Mouse (Mus musculus): ENCODE data around the gene Plac1. TPM values are rescaled to one million over a fixed set of nuclear protein-coding genes. Genes with fewer than 3 reads are reported as not detected.

Gene Plac1
- total and polyA plus RNA-seq, 2 experiments from 2014 or later, result not detected

DNA sequence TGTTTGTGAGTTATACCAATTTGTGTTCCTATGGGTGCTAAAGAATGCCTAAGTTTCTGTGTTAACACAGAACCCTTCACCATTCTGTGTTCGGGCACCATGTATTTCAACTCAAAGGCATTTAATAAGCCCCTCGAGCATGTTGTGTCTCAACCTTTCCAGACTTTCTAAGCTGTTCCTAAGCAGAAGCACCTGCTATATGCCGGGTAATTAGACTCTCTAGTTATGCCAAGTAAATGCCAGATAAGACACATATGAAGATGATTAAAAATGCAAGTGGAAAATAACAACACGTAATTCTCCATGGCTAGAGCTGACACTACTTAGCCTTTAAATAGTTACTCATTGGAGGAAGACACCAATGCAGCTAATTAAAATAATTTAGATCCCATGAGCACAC is 142.1 kb downstream of the Plac1 start:
- Histone ChIP-seq H3K9ac (no peak overlapping the region), H3K4me2 (ENCODE audit: low read depth) (no peak overlapping the region), H3K27ac (ENCODE audit: low read depth, low read length) (no peak overlapping the region), H3K36me3 (ENCODE audit: insufficient read depth) (no peaks in the 10 kb centered on the region), H3K9me3 (ENCODE audit: low read length) (no peaks in the 10 kb centered on the region), H3K27me3 (ENCODE audit: insufficient read depth, low read length) (no peaks in the 10 kb centered on the region), H3K4me1 (ENCODE audit: insufficient read depth) (no peaks in the 10 kb centered on the region), H3K4me3 (ENCODE audit: low read depth, low read length) (no peak overlapping the region)
- WGBS, result 43% methylated on average over 4 of the region's 4 CpGs
- no peak for TF ChIP-seq CTCF (IDR thresholded peaks at IDR 0.05; ENCODE audit: low read depth)
- no peak for DNase-seq
- no peak for ATAC-seq

GRCm38 (mm10) chrX:53093381-53093780 is 146.5 kb downstream of the Plac1 start:
- H3K27me3 ChIP-seq (ENCODE audit: insufficient read depth, low read length), result no peaks in the 10 kb centered on the region
- no peak overlapping the region for H3K9ac ChIP-seq
- no peaks in the 10 kb centered on the region for H3K36me3 ChIP-seq (ENCODE audit: insufficient read depth)
- H3K9me3 ChIP-seq (ENCODE audit: low read length), result no peaks in the 10 kb centered on the region
- H3K4me1 ChIP-seq (ENCODE audit: insufficient read depth), result no peaks in the 10 kb centered on the region
- no peak overlapping the region for H3K4me2 ChIP-seq (ENCODE audit: low read depth)
- DNase-seq (no peak), ATAC-seq (no peak)
- H3K4me3 ChIP-seq (ENCODE audit: low read depth, low read length), result no peak overlapping the region
- whole genome bisulfite sequencing, result 54% methylated on average over 2 of the region's 2 CpGs
- TF ChIP-seq CTCF (IDR thresholded peaks at IDR 0.05; ENCODE audit: low read depth), result no peak
- H3K27ac ChIP-seq (ENCODE audit: low read depth, low read length), result no peak overlapping the region

GRCm38 (mm10) chrX:53088663-53089292 is 151.1 kb downstream of the Plac1 start:
- no peaks in the 10 kb centered on the region for H3K4me1 ChIP-seq (ENCODE audit: insufficient read depth)
- no peak overlapping the region for H3K4me3 ChIP-seq (ENCODE audit: low read depth, low read length)
- WGBS, result 82% methylated on average over 5 of the region's 5 CpGs
- no peaks in the 10 kb centered on the region for H3K36me3 ChIP-seq (ENCODE audit: insufficient read depth)
- no peak overlapping the region for H3K9ac ChIP-seq
- TF ChIP-seq CTCF (IDR thresholded peaks at IDR 0.05; ENCODE audit: low read depth), result no peak
- no peaks in the 10 kb centered on the region for H3K9me3 ChIP-seq (ENCODE audit: low read length)
- no peak for DNase-seq
- no peaks in the 10 kb centered on the region for H3K27me3 ChIP-seq (ENCODE audit: insufficient read depth, low read length)
- no peak overlapping the region for H3K27ac ChIP-seq (ENCODE audit: low read depth, low read length)
- no peak overlapping the region for H3K4me2 ChIP-seq (ENCODE audit: low read depth)
- no peak for ATAC-seq

- no peaks in the 10 kb centered on the region for H3K4me1 ChIP-seq (ENCODE audit: insufficient read depth)
- H3K36me3 ChIP-seq (ENCODE audit: insufficient read depth), result no peaks in the 10 kb centered on the region
- H3K9me3 ChIP-seq (ENCODE audit: low read length), result no peaks in the 10 kb centered on the region
- TF ChIP-seq CTCF (IDR thresholded peaks at IDR 0.05; ENCODE audit: low read depth), result no peak
- no peak overlapping the region for H3K4me3 ChIP-seq (ENCODE audit: low read depth, low read length)
- H3K27me3 ChIP-seq (ENCODE audit: insufficient read depth, low read length), result no peaks in the 10 kb centered on the region
- no peak overlapping the region for H3K4me2 ChIP-seq (ENCODE audit: low read depth)
- no peak overlapping the region for H3K9ac ChIP-seq
- ATAC-seq, result no peak
- DNase-seq, result no peak
- no peak overlapping the region for H3K27ac ChIP-seq (ENCODE audit: low read depth, low read length)
- 97% methylated on average over 1 of the region's 1 CpGs for WGBS
Measured at GRCm38 (mm10) chrX:53087202-53087601, 152.7 kb downstream of the Plac1 start.

DNA sequence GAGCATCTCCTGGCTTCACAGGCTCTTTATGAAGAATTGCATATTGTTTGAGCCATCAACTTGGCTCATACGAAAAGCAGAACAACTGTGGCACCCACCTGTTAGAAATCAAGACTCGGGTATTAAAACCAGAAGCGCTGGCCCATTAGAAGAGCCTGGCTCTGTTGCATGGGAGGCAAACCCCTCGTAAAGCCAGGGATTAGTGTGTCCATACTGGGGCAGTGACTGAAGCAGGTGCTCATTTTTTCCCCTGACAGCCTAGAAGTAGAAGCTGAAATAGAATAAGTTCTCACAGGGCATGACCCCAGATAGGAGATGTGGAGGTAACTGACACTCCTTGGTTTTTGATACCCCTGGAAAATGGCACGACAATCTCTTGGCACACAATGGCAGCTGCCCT is 154.4 kb downstream of the Plac1 start:
- no peak overlapping the region for H3K4me2 ChIP-seq (ENCODE audit: low read depth)
- H3K4me3 ChIP-seq (ENCODE audit: low read depth, low read length), result no peak overlapping the region
- no peak for DNase-seq
- no peak for ATAC-seq
- WGBS, result 74% methylated on average over 5 of the region's 5 CpGs
- no peaks in the 10 kb centered on the region for H3K27me3 ChIP-seq (ENCODE audit: insufficient read depth, low read length)
- no peaks in the 10 kb centered on the region for H3K4me1 ChIP-seq (ENCODE audit: insufficient read depth)
- H3K9me3 ChIP-seq (ENCODE audit: low read length), result no peaks in the 10 kb centered on the region
- H3K27ac ChIP-seq (ENCODE audit: low read depth, low read length), result no peak overlapping the region
- H3K36me3 ChIP-seq (ENCODE audit: insufficient read depth), result no peaks in the 10 kb centered on the region
- H3K9ac ChIP-seq, result no peak overlapping the region
- no peak for TF ChIP-seq CTCF (IDR thresholded peaks at IDR 0.05; ENCODE audit: low read depth)

- Histone ChIP-seq H3K4me2 (ENCODE audit: low read depth) (no peak overlapping the region), H3K4me3 (ENCODE audit: low read depth, low read length) (no peak overlapping the region), H3K27me3 (ENCODE audit: insufficient read depth, low read length) (no peaks in the 10 kb centered on the region; the same call in 1 of the 2 replicates), H3K4me1 (ENCODE audit: insufficient read depth) (no peaks in the 10 kb centered on the region), H3K36me3 (ENCODE audit: insufficient read depth) (no peaks in the 10 kb centered on the region), H3K9ac (no peak overlapping the region), H3K9me3 (ENCODE audit: low read length) (no peaks in the 10 kb centered on the region), H3K27ac (ENCODE audit: low read depth, low read length) (no peak overlapping the region)
- ATAC-seq (no peak), DNase-seq (no peak)
- no peak for TF ChIP-seq CTCF (IDR thresholded peaks at IDR 0.05; ENCODE audit: low read depth)
- 95% methylated on average over 3 of the region's 3 CpGs for WGBS
Measured at GRCm38 (mm10) chrX:53064406-53064805, 175.5 kb downstream of the Plac1 start.

DNA sequence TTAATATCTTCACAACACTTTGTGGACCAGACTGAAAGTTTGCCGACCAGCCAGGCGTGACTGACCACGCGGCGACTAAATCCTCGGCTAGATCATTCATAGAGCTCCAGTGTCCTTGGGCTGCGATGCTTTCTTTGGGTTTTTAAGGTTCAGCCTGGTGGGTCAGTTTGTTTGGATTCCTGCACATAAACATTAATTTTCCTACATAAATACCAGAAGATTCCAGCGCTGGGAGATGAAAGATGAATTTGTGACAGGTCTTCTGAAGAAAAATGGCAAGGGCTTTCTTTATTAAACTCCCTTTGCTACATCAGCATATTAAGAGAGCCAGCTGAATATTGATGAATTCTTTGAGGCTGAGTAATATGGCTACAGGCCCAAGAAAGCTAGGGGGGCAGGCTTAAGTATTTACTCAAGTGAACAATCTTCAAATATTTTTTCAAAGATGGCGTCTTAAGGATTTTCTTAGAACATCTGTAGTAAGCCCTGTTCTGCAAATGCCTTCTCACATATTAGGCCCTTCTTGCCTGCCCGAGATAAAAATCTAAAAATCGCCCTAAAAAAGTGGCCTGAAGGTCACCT is 180.4 kb downstream of the Plac1 start:
- Histone ChIP-seq H3K27me3 (ENCODE audit: insufficient read depth, low read length) (no peaks in the 10 kb centered on the region; the same call in 1 of the 2 replicates), H3K4me2 (ENCODE audit: low read depth) (no peak overlapping the region), H3K9ac (no peak overlapping the region), H3K9me3 (ENCODE audit: low read length) (no peaks in the 10 kb centered on the region), H3K36me3 (ENCODE audit: insufficient read depth) (no peaks in the 10 kb centered on the region), H3K4me1 (ENCODE audit: insufficient read depth) (no peaks in the 10 kb centered on the region), H3K4me3 (ENCODE audit: low read depth, low read length) (no peak overlapping the region), H3K27ac (ENCODE audit: low read depth, low read length) (no peak overlapping the region)
- ATAC-seq (no peak), DNase-seq (no peak)
- 37% methylated on average over 11 of the region's 11 CpGs for WGBS
- TF ChIP-seq CTCF (IDR thresholded peaks at IDR 0.05; ENCODE audit: low read depth), result no peak

All from forebrain, postnatal 0 days (tissue).